Mouse (Mus musculus): ENCODE measurements around the gene Ksr1.
A peak's percentile ranks its signal among the peaks of the same experiment; 100 is the strongest.

Ksr1 gene

GRCm38 (mm10) chr11:78982042-78982441 is 164.2 kb downstream of the Ksr1 start:
- DNase-seq (ENCODE audit: low read depth), result no peak

DNA sequence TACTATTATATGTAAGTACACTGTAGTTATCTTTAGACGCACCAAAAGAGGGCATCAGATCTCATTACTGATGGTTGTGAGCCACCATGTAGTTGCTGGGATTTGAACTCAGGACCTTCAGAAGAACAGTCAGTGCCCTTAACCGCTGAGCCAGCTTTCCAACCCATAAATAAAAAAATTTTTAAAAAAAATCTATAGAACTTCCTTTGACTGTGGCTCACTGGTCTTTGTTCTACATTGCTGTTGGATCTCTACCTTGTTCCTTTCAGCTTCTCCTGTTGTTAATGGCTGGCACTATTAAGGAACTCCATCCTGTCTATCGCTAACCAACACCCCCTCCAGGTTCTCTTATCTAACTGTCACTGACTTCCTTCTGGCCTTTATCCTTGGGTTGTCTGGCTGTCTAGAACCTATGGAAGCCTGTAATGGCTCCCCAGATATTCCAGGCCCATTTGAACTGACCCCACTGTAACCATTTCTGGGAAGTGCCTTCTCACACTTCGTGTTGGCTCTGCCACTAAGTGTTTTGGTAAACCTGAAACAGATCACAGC is 166.0 kb downstream of the Ksr1 start:
- no peak for DNase-seq (ENCODE audit: low read depth)

DNA sequence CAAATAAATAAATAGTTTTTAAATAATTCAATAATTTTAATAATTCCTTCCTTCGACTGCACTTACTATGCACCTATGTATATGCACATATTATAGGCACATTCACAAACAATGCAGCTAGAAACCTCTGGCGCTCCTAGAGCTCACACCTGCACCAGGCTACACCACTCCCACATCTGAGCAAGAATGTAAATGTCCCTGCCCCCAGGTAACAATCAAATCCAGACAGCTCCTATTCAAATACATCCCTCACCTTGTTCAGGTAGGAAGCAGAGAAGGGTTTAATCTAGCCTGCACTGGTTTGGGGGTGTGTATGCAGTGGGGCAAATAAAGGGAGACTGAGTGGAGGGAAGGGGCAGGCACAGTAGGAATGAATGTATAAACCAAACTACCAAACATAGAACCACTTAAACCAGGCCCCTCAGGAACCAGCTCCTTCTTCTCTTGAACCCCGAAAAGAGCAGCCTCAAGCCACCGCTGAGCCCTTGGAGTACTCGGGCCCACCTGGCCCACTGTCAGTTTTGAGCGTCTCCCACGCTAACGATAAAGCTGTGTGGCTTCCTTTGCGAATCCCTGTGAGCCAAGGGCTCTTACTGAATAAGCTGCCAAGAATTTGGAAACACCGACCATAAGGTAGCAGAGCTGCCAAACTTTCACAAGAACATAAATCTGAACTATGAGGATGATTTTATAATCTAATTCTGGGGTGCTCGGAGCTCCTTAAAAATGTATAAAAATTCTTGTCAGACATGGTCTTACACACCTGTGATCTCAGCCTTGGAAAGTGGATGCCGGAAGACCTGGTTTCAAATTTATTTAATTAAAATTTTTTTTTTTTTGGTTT is 167.8 kb downstream of the Ksr1 start:
- DNase-seq (ENCODE audit: low read depth), result no peak

GRCm38 (mm10) chr11:78976731-78977510 is 169.3 kb downstream of the Ksr1 start:
- DNase-seq (ENCODE audit: low read depth), result no peak

DNA sequence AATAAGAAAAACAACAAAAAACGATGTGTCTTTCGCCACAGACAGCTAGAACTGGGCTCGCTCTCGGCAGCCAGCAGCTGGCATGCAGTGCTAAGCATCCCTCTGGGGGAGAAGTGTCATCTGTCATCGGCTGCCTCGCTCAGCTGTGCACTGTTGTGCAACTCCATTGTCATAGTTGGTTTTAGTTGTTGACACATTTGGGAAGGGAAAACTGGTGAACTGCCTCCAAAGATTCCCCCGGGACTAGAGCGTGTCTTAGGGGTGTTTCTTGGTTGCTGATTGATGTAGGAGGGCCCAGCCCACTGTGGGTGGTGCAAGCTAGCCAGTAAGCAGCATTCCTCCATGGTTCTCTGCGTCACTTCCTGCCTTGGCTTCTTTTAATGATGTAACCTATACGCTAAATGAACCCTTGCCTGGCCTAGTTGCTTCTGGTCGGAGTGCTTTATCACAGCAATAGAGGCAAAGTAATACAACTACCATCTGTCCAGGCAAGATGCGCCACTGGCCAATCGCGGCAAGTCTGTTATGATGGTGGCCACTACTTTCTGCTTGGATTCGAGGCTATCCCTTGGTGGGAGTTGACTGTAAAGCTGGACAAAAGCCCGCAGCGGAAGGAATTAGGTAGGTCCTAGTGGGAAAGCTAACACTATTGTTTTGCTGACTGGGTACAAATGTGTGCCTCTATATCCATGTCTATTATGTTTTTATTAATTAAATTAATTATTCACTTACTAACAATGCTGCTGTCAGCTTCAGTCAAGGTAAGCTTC is 172.6 kb downstream of the Ksr1 start:
- peak; percentile 69 for DNase-seq (ENCODE audit: low read depth)

DNA sequence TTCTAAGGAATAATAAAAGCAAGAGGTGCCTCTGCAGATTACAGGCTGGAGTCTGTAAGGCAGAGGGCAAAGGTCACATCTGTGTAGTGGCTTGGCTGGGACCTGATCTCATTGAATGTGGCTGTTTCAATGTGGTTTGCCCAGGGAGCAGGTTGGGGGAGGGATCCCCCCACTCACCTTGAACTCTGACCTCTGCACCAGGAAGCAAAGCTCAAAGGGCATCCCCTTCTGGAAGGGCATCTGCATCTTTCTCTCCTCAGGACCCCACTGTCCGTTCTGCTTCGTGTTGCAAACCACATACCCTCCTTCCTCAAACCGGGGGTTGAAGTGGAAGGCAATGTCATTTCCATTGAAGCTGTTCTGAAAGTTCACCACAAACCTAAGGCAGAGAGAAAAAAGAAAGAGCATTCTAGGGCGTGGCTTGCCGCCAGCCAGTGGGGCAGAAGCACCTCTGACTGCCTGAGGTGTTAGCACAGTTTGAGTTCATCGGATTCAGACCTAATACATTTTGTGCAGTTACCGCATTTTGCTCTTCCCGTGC is 173.3 kb downstream of the Ksr1 start:
- DNase-seq (ENCODE audit: low read depth), result peak; percentile 73

DNA sequence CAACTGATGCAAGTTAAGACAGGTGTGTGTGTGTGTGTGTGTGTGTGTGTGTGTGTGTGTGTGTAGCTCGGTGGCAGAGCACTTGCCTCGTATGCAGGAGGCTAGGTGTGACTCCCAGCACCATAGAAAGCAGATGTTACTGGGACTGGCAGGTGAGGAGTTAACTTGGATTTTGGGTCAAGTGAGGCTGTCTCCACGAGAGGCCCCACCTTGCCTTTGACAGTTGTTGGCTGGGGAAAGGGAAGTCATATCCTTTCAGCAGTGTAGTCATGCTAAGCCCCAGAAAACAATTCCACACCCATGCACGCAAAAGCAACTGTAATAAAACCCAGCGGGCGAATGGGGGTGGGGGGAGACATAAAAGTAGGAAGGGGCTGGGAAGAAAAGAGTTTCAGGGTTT is 173.9 kb downstream of the Ksr1 start:
- no peak for DNase-seq (ENCODE audit: low read depth)

DNA sequence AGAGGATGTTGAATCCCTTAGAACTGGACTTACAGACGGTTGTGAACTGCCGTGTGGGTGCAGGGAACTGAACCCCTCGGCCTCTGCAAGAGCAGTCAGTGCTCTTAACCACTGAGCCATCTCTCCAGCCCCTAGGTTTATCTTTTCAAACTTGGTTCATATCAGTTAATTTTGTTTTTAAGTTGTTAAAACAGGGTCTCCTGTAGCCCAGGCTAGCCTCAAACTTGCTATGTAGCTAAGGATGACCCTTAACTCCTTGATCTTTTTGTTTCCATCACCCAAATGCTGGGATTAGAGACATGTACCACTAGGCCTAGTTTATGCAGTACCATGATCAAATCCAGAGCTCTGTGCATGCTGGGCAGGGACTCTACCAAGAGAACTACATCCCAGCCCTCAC is 174.5 kb downstream of the Ksr1 start:
- no peak for DNase-seq (ENCODE audit: low read depth)

DNA sequence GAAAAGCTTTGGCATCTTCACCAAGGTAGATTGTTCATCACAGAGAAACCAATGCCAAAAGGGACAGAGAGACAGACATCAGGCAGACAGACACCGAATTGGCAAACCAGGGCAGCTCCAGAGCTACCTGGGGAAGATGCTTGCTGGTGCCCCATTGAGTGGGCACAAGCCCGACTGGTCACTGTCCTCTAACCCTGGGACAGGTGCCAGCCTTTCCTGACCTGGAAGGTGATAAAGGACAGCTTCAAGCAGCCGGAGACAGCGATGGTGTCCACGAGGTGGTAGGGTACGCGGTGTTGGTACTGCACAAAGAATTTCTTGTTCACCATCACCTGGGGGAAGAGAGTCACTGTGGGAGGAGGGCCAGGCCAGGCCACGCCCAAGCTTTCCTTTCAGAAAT is 175.1 kb downstream of the Ksr1 start:
- no peak for DNase-seq (ENCODE audit: low read depth)

GRCm38 (mm10) chr11:78968121-78968520 is 178.1 kb downstream of the Ksr1 start:
- DNase-seq (ENCODE audit: low read depth), result no peak

DNA sequence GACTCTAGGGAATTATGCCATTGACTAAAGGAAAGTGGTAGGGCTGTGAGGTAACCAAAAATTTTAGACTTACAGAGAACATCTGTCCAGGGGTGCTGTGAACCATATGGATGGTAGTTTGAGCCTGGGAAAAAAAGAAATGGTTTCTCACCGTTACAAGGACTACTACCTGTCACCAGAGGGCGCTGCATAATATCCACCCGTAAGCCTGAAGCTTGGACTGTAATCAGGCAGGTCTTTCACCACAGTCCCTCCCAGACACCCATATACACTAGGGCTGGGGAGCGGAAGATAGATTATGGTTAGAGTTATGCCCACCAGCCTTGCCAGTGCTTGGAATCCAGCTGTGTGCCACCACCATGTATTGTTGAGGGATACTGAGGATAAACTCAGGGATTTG is 178.8 kb downstream of the Ksr1 start:
- DNase-seq (ENCODE audit: low read depth), result peak; percentile 77

Measured in naive thymus-derived CD4-positive, alpha-beta T cell, adult 2 months (primary cell).